In genomic region chr6:71716434-71716833, GRCm38 (mm10) we compare ENCODE assay signal across 27 mouse cellular contexts. TPM values are rescaled to one million over a fixed set of nuclear protein-coding genes. Genes with fewer than 3 reads are reported as not detected.
DNase-seq lines count a peak whose midpoint lies in the region; ATAC-seq and TF ChIP-seq lines count a peak whose summit lies in the region.
"Had no signal": no experiment of that assay in that cellular context is flagged by ENCODE, and none has a peak within 500 bp of the region (broad histone marks: within the 10 kb centered on the region; RNA-seq: fewer than 3 reads in every experiment).

No protein-coding gene starts in this region.

- H3K9me3 ChIP-seq in forebrain, embryonic 15.5 days: no peaks in the 10 kb centered on the region
- H3K9me3 ChIP-seq in forebrain, embryonic 11.5 days (ENCODE audit: control insufficient read depth, low read length): no peaks in the 10 kb centered on the region
- H3K9me3 ChIP-seq in hindbrain, embryonic 15.5 days: no peaks in the 10 kb centered on the region
- H3K9me3 ChIP-seq in hindbrain, embryonic 11.5 days (ENCODE audit: control insufficient read depth, low read length): no peaks in the 10 kb centered on the region
- H3K9me3 ChIP-seq in hindbrain, embryonic 16.5 days (ENCODE audit: control insufficient read depth, low read length): no peaks in the 10 kb centered on the region
- no peaks in the 10 kb centered on the region for H3K9me3 ChIP-seq in neural tube, embryonic 14.5 days (ENCODE audit: control insufficient read depth, low read length)
- no peaks in the 10 kb centered on the region for H3K9me3 ChIP-seq in lung, postnatal 0 days (ENCODE audit: low read length)
- H3K9me3 ChIP-seq: heart, embryonic 15.5 days; limb, embryonic 10.5 days; limb, embryonic 15.5 days; liver, embryonic 13.5 days had no signal

- no peak for TF ChIP-seq EP300 in lung, postnatal 0 days (IDR thresholded peaks at IDR 0.05)

- no peak overlapping the region for H3K27ac ChIP-seq in forebrain, embryonic 15.5 days (replicated peaks)
- H3K27ac ChIP-seq in forebrain, embryonic 11.5 days (ENCODE audit: low read depth, low read length): no peak overlapping the region
- no peak overlapping the region for H3K27ac ChIP-seq in hindbrain, embryonic 15.5 days (replicated peaks)
- no peak overlapping the region for H3K27ac ChIP-seq in hindbrain, embryonic 11.5 days (ENCODE audit: low read depth, low read length)
- H3K27ac ChIP-seq in hindbrain, embryonic 16.5 days (ENCODE audit: low read depth, low read length): no peak overlapping the region
- H3K27ac ChIP-seq in neural tube, embryonic 14.5 days (ENCODE audit: low read depth, low read length): no peak overlapping the region
- no peak overlapping the region for H3K27ac ChIP-seq in lung, postnatal 0 days (ENCODE audit: low read length)
- H3K27ac ChIP-seq: heart, embryonic 15.5 days; limb, embryonic 10.5 days; limb, embryonic 15.5 days; liver, embryonic 13.5 days; macrophage had no signal

- no peaks in the 10 kb centered on the region for H3K27me3 ChIP-seq in forebrain, embryonic 15.5 days
- H3K27me3 ChIP-seq in forebrain, embryonic 11.5 days (ENCODE audit: control insufficient read depth, insufficient read depth, low read length): no peaks in the 10 kb centered on the region
- no peaks in the 10 kb centered on the region for H3K27me3 ChIP-seq in hindbrain, embryonic 15.5 days
- no peaks in the 10 kb centered on the region for H3K27me3 ChIP-seq in hindbrain, embryonic 11.5 days (ENCODE audit: control insufficient read depth, insufficient read depth, low read length)
- H3K27me3 ChIP-seq in hindbrain, embryonic 16.5 days (replicated peaks; ENCODE audit: control insufficient read depth, insufficient read depth, low read length): no peaks in the 10 kb centered on the region
- no peaks in the 10 kb centered on the region for H3K27me3 ChIP-seq in neural tube, embryonic 14.5 days (ENCODE audit: control insufficient read depth, insufficient read depth, low read length)
- no peaks in the 10 kb centered on the region for H3K27me3 ChIP-seq in lung, postnatal 0 days (replicated peaks; ENCODE audit: insufficient read depth, low read length)
- H3K27me3 ChIP-seq: heart, embryonic 15.5 days; limb, embryonic 15.5 days; liver, embryonic 13.5 days had no signal

- 96% methylated on average over 5 of the region's 5 CpGs for WGBS in forebrain, embryonic 15.5 days
- WGBS in forebrain, embryonic 11.5 days: 94% methylated on average over 5 of the region's 5 CpGs
- 96% methylated on average over 5 of the region's 5 CpGs for WGBS in hindbrain, embryonic 15.5 days
- WGBS in hindbrain, embryonic 11.5 days: 96% methylated on average over 5 of the region's 5 CpGs
- whole genome bisulfite sequencing in hindbrain, embryonic 16.5 days: 95% methylated on average over 5 of the region's 5 CpGs
- WGBS in neural tube, embryonic 14.5 days: 98% methylated on average over 5 of the region's 5 CpGs
- 97% methylated on average over 5 of the region's 5 CpGs for WGBS in lung, postnatal 0 days

- no peaks in the 10 kb centered on the region for H3K36me3 ChIP-seq in forebrain, embryonic 15.5 days
- no peaks in the 10 kb centered on the region for H3K36me3 ChIP-seq in forebrain, embryonic 11.5 days (ENCODE audit: control insufficient read depth, insufficient read depth, low read length)
- no peaks in the 10 kb centered on the region for H3K36me3 ChIP-seq in hindbrain, embryonic 15.5 days
- H3K36me3 ChIP-seq in hindbrain, embryonic 11.5 days (ENCODE audit: control insufficient read depth, insufficient read depth, low read length): no peaks in the 10 kb centered on the region
- H3K36me3 ChIP-seq in hindbrain, embryonic 16.5 days (ENCODE audit: control insufficient read depth, insufficient read depth, low read length): peaks cover 2% of the 10 kb centered on the region; the same call in 1 of the 2 replicates
- no peaks in the 10 kb centered on the region for H3K36me3 ChIP-seq in neural tube, embryonic 14.5 days (ENCODE audit: control insufficient read depth, insufficient read depth, low read length)
- H3K36me3 ChIP-seq in lung, postnatal 0 days (ENCODE audit: insufficient read depth, low read length): no peaks in the 10 kb centered on the region
- H3K36me3 ChIP-seq: heart, embryonic 15.5 days; limb, embryonic 10.5 days; limb, embryonic 15.5 days; liver, embryonic 13.5 days had no signal

- no peak overlapping the region for H3K4me2 ChIP-seq in forebrain, embryonic 15.5 days (replicated peaks)
- no peak overlapping the region for H3K4me2 ChIP-seq in forebrain, embryonic 11.5 days (ENCODE audit: low read depth, low read length, severe bottlenecking)
- H3K4me2 ChIP-seq in hindbrain, embryonic 15.5 days: no peak overlapping the region
- H3K4me2 ChIP-seq in hindbrain, embryonic 11.5 days (replicated peaks; ENCODE audit: low read depth, low read length): no peak overlapping the region
- H3K4me2 ChIP-seq in hindbrain, embryonic 16.5 days (ENCODE audit: low read length): no peak overlapping the region
- H3K4me2 ChIP-seq in neural tube, embryonic 14.5 days (ENCODE audit: low read depth, low read length): no peak overlapping the region
- H3K4me2 ChIP-seq in lung, postnatal 0 days (replicated peaks; ENCODE audit: low read depth, low read length): no peak overlapping the region
- H3K4me2 ChIP-seq: heart, embryonic 15.5 days; limb, embryonic 15.5 days; liver, embryonic 13.5 days had no signal

- no peak for DNase-seq in forebrain, embryonic 11.5 days (ENCODE audit: low spot score)
- DNase-seq in hindbrain, embryonic 11.5 days (ENCODE audit: low spot score): no peak
- no peak for DNase-seq in lung, postnatal 0 days (ENCODE audit: low spot score)
- DNase-seq: adrenal gland, postnatal 14 days; cerebellum, adult 11-12 months; cerebellum, adult 9-11 months; embryo, embryonic 11 days; gastrocnemius, postnatal 14 days; kidney, adult 9 months; kidney, postnatal 10 days; layer of hippocampus, adult 9-11 months; liver, embryonic 13.5 days; lung, adult 18-20 months; lung, postnatal 10 days; thymus, adult 2 months; thymus, postnatal 36 days had no signal

- ATAC-seq in forebrain, embryonic 15.5 days (replicated peaks): peak; percentile 57
- no peak for ATAC-seq in forebrain, embryonic 11.5 days (replicated peaks; ENCODE audit: low FRiP score)
- peak; percentile 61 for ATAC-seq in hindbrain, embryonic 15.5 days (ENCODE audit: low FRiP score, low read depth)
- ATAC-seq in hindbrain, embryonic 11.5 days (ENCODE audit: low FRiP score): no peak
- ATAC-seq in hindbrain, embryonic 16.5 days: peak; percentile 64
- ATAC-seq in neural tube, embryonic 14.5 days (ENCODE audit: low read depth): peak; percentile 45; the same call in 1 of the 2 replicates
- ATAC-seq in lung, postnatal 0 days: no peak
- ATAC-seq: CD4-positive, CD25-positive, alpha-beta regulatory T cell, adult 4 months; intestine, postnatal 0 days had no signal

- no peaks in the 10 kb centered on the region for H3K4me1 ChIP-seq in forebrain, embryonic 15.5 days
- H3K4me1 ChIP-seq in forebrain, embryonic 11.5 days (replicated peaks; ENCODE audit: control insufficient read depth, insufficient read depth, low read length): no peaks in the 10 kb centered on the region
- peaks cover 29% of the 10 kb centered on the region; the same call in 1 of the 2 replicates for H3K4me1 ChIP-seq in hindbrain, embryonic 15.5 days (replicated peaks)
- no peaks in the 10 kb centered on the region for H3K4me1 ChIP-seq in hindbrain, embryonic 11.5 days (replicated peaks; ENCODE audit: control insufficient read depth, insufficient read depth, low read length)
- no peaks in the 10 kb centered on the region; the same call in 1 of the 2 replicates for H3K4me1 ChIP-seq in hindbrain, embryonic 16.5 days (ENCODE audit: control insufficient read depth, insufficient read depth, low read depth, low read length)
- H3K4me1 ChIP-seq in neural tube, embryonic 14.5 days (ENCODE audit: control insufficient read depth, insufficient read depth, low read length): 0 out of 2 replicates have a peak, but pooled peaks cover 3% of the 10 kb centered on the region
- peaks cover 4% of the 10 kb centered on the region; the same call in 1 of the 2 replicates for H3K4me1 ChIP-seq in lung, postnatal 0 days (ENCODE audit: insufficient read depth, low read depth, low read length)

- no peak for TF ChIP-seq CTCF in lung, postnatal 0 days (IDR thresholded peaks at IDR 0.05)

- H3K9ac ChIP-seq in forebrain, embryonic 15.5 days (replicated peaks): no peak overlapping the region
- H3K9ac ChIP-seq in forebrain, embryonic 11.5 days (ENCODE audit: low read length): no peak overlapping the region
- no peak overlapping the region for H3K9ac ChIP-seq in hindbrain, embryonic 15.5 days
- H3K9ac ChIP-seq in hindbrain, embryonic 11.5 days (ENCODE audit: low read depth, low read length): no peak overlapping the region
- no peak overlapping the region for H3K9ac ChIP-seq in hindbrain, embryonic 16.5 days (ENCODE audit: low read depth, low read length)
- no peak overlapping the region for H3K9ac ChIP-seq in neural tube, embryonic 14.5 days (replicated peaks; ENCODE audit: low read depth, low read length)
- no peak overlapping the region for H3K9ac ChIP-seq in lung, postnatal 0 days (replicated peaks; ENCODE audit: low read depth)
- H3K9ac ChIP-seq: heart, embryonic 15.5 days; limb, embryonic 15.5 days; liver, embryonic 13.5 days had no signal

- no peak overlapping the region for H3K4me3 ChIP-seq in forebrain, embryonic 15.5 days
- H3K4me3 ChIP-seq in forebrain, embryonic 11.5 days (ENCODE audit: low read depth, low read length): no peak overlapping the region
- H3K4me3 ChIP-seq in hindbrain, embryonic 15.5 days: no peak overlapping the region
- H3K4me3 ChIP-seq in hindbrain, embryonic 11.5 days (ENCODE audit: low read depth, low read length): no peak overlapping the region
- no peak overlapping the region for H3K4me3 ChIP-seq in hindbrain, embryonic 16.5 days (ENCODE audit: low read length)
- H3K4me3 ChIP-seq in neural tube, embryonic 14.5 days (ENCODE audit: low read depth, low read length): no peak overlapping the region
- H3K4me3 ChIP-seq in lung, postnatal 0 days (ENCODE audit: low read depth, low read length): no peak overlapping the region
- H3K4me3 ChIP-seq: erythroblast, embryonic 14.5 days; heart, embryonic 15.5 days; limb, embryonic 10.5 days; limb, embryonic 15.5 days; liver, embryonic 13.5 days had no signal

RNA-seq across cellular contexts. Expression of gene Reep1, which starts 9.1 kb away (rescaled TPM):
- 182 and 188 TPM in 2 replicates for polyA plus RNA-seq in forebrain, embryonic 15.5 days (2015; fragmentation: Nextera tagmentation; extraction: Ambion mirVana)
- polyA plus RNA-seq in forebrain, embryonic 11.5 days (2014; fragmentation: Nextera tagmentation; extraction: Ambion mirVana): 44.7 and 47.3 TPM in 2 replicates
- polyA plus RNA-seq in hindbrain, embryonic 15.5 days (2015; fragmentation: Nextera tagmentation; extraction: Ambion mirVana): 277 and 312 TPM in 2 replicates
- polyA plus RNA-seq in hindbrain, embryonic 11.5 days (2014; fragmentation: Nextera tagmentation; extraction: Ambion mirVana): 75.3 and 87.5 TPM in 2 replicates
- 304 and 342 TPM in 2 replicates for polyA plus RNA-seq in hindbrain, embryonic 16.5 days (2015; fragmentation: Nextera tagmentation; extraction: Ambion mirVana)
- polyA plus RNA-seq in neural tube, embryonic 14.5 days (2014; fragmentation: Nextera tagmentation; extraction: Ambion mirVana): 332 and 358 TPM in 2 replicates
- polyA plus RNA-seq in lung, postnatal 0 days (2015; fragmentation: Nextera tagmentation; extraction: Ambion mirVana): 12.6 and 13.4 TPM in 2 replicates
- polyA plus RNA-seq: erythroblast, embryonic 14.5 days; macrophage had no signal

Comparison
In these comparisons a context has a peak if more than half of its experiments do, and no peak if none do; other contexts are left out.
1. ATAC-seq: peak in forebrain, embryonic 15.5 days (single experiment), hindbrain, embryonic 15.5 days (single experiment), hindbrain, embryonic 16.5 days (single experiment) and neural tube, embryonic 14.5 days (single experiment); none in forebrain, embryonic 11.5 days (single experiment), hindbrain, embryonic 11.5 days (single experiment) and lung, postnatal 0 days (single experiment).